ENCODE assay signal across 8 mouse cellular contexts in the genomic region with DNA sequence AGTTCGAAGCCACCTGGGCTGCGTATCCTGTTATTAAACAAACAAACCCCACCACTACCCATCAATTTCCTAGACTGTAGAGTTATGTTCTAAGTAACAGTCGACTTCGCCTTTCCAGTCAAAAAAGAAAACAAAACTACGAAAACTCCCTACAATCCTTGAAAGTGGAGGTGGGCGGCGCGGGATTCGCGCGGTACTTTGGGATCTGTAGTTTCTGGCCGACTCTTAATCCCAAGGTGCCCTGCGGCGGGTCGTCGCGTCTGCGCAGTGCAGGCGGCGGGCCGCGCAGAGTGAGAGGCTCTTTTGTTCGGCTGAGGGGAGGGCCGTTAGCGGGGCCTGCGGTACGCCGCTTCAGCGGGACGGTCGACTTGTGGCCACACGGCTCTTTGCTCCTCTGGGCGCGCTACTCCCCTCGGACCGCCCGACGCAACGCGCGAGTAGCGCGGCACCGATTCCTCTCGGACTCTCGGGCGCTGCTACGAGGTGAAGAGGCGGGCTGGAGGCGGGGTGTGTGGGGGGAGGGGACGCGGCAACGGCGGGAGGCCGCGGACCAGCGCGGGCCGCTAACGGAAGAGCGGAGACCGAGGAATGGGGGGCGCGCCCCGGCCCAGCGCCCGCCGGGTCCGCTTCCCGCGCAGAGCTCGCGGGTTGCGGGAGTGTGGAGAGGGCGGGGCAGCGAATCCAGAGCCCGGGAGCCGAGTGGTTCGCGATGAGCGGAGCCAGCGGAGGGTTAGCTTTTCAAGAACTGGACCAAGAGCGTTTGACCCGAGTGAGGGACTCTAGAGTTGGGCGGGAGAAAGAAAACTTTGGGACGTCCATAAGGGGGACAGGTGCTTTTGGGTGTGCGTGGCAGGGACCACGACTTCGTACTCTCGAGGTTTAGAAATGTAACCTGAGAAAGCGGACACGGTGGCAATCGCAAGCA. TPM values are rescaled to one million over a fixed set of nuclear protein-coding genes. Genes with fewer than 3 reads are reported as not detected.
DNase-seq lines count a peak whose midpoint lies in the region; ATAC-seq lines count a peak whose summit lies in the region.

Gene Cbx1 (plus strand): TSS at position 257 of the 925 bp plus-strand sequence.

- peak within 1 kb of the TSS; percentile 89 for H3K4me2 ChIP-seq in forebrain, embryonic 11.5 days (ENCODE audit: low read depth, low read length, severe bottlenecking)
- H3K4me2 ChIP-seq in heart, embryonic 16.5 days (ENCODE audit: low read depth, low read length): peak within 1 kb of the TSS; percentile 79
- peak within 1 kb of the TSS; percentile 82 for H3K4me2 ChIP-seq in liver, embryonic 15.5 days
- H3K4me2 ChIP-seq in neural tube, embryonic 12.5 days (replicated peaks): peak within 1 kb of the TSS; percentile 78

- H3K27ac ChIP-seq in forebrain, embryonic 11.5 days (ENCODE audit: low read depth, low read length): peak within 1 kb of the TSS; percentile 94
- peak within 1 kb of the TSS; percentile 98 for H3K27ac ChIP-seq in heart, embryonic 16.5 days (ENCODE audit: low read length)
- H3K27ac ChIP-seq in liver, embryonic 15.5 days (replicated peaks): peak within 1 kb of the TSS; percentile 95
- H3K27ac ChIP-seq in neural tube, embryonic 12.5 days: peak within 1 kb of the TSS; percentile 96

- H3K36me3 ChIP-seq in forebrain, embryonic 11.5 days (ENCODE audit: control insufficient read depth, insufficient read depth, low read length): no peaks in the 10 kb centered on the region
- H3K36me3 ChIP-seq in heart, embryonic 16.5 days (ENCODE audit: control insufficient read depth, insufficient read depth): no peaks in the 10 kb centered on the region
- H3K36me3 ChIP-seq in liver, embryonic 15.5 days (replicated peaks): peaks cover 18% of the 10 kb centered on the region; the same call in 1 of the 2 replicates
- no peaks in the 10 kb centered on the region for H3K36me3 ChIP-seq in neural tube, embryonic 12.5 days

- peak within 1 kb of the TSS; percentile 97 for H3K9ac ChIP-seq in forebrain, embryonic 11.5 days (ENCODE audit: low read length)
- peak within 1 kb of the TSS; percentile 95 for H3K9ac ChIP-seq in heart, embryonic 16.5 days (ENCODE audit: low read length)
- H3K9ac ChIP-seq in liver, embryonic 15.5 days: peak within 1 kb of the TSS; percentile 93
- peak within 1 kb of the TSS; percentile 94 for H3K9ac ChIP-seq in neural tube, embryonic 12.5 days

- 1% methylated on average over 93 of the region's 93 CpGs for WGBS in forebrain, embryonic 11.5 days
- 1% methylated on average over 92 of the region's 93 CpGs for WGBS in heart, embryonic 16.5 days
- WGBS in liver, embryonic 15.5 days (ENCODE audit: insufficient replicate concordance): under 1% methylated on average over 92 of the region's 93 CpGs
- 1% methylated on average over 93 of the region's 93 CpGs for WGBS in neural tube, embryonic 12.5 days

- no peaks in the 10 kb centered on the region for H3K9me3 ChIP-seq in forebrain, embryonic 11.5 days (ENCODE audit: control insufficient read depth, low read length)
- H3K9me3 ChIP-seq in heart, embryonic 16.5 days (replicated peaks; ENCODE audit: control insufficient read depth, low read length): no peaks in the 10 kb centered on the region
- no peaks in the 10 kb centered on the region for H3K9me3 ChIP-seq in liver, embryonic 15.5 days (replicated peaks)
- no peaks in the 10 kb centered on the region for H3K9me3 ChIP-seq in neural tube, embryonic 12.5 days

- peak; percentile 97 for ATAC-seq in forebrain, embryonic 11.5 days (replicated peaks; ENCODE audit: low FRiP score)
- ATAC-seq in heart, embryonic 16.5 days (replicated peaks; ENCODE audit: extremely low read depth, insufficient read depth, low FRiP score): peak; percentile 97
- ATAC-seq in liver, embryonic 15.5 days (ENCODE audit: insufficient read depth): peak; percentile 98
- ATAC-seq in neural tube, embryonic 12.5 days (ENCODE audit: low FRiP score, low read depth): peak; percentile 96

- H3K27me3 ChIP-seq in forebrain, embryonic 11.5 days (ENCODE audit: control insufficient read depth, insufficient read depth, low read length): no peaks in the 10 kb centered on the region
- H3K27me3 ChIP-seq in heart, embryonic 16.5 days (ENCODE audit: control insufficient read depth, insufficient read depth, low read length): no peaks in the 10 kb centered on the region
- H3K27me3 ChIP-seq in liver, embryonic 15.5 days: no peaks in the 10 kb centered on the region
- no peaks in the 10 kb centered on the region for H3K27me3 ChIP-seq in neural tube, embryonic 12.5 days (replicated peaks)

- peak within 1 kb of the TSS; percentile 93 for H3K4me3 ChIP-seq in forebrain, embryonic 11.5 days (ENCODE audit: low read depth, low read length)
- peak within 1 kb of the TSS; percentile 99 for H3K4me3 ChIP-seq in heart, embryonic 16.5 days (ENCODE audit: low read length)
- peak within 1 kb of the TSS; percentile 93 for H3K4me3 ChIP-seq in liver, embryonic 15.5 days (replicated peaks)
- H3K4me3 ChIP-seq in neural tube, embryonic 12.5 days: peak within 1 kb of the TSS; percentile 95

- peak; percentile 75 to 83 for DNase-seq in CD8-positive naive resting alpha-beta T cell, adult 2 months (ENCODE audit: low read depth in 2 of 2, low spot score in 2 of 2)
- DNase-seq in c-Kit-positive CD71-negative TER-119-negative erythroid progenitor cells, embryonic 14.5 days (ENCODE audit: low read depth): peak; percentile 80
- peak; percentile 96 for DNase-seq in forebrain, embryonic 11.5 days (ENCODE audit: low spot score)
- peak; percentile 95 for DNase-seq in kidney, postnatal 36 days
- DNase-seq in telencephalon, adult 2 months (ENCODE audit: low read depth, low spot score): peak; percentile 83

- H3K4me1 ChIP-seq in forebrain, embryonic 11.5 days (replicated peaks; ENCODE audit: control insufficient read depth, insufficient read depth, low read length): peaks cover 9% of the 10 kb centered on the region
- H3K4me1 ChIP-seq in heart, embryonic 16.5 days (ENCODE audit: control insufficient read depth, insufficient read depth, low read length): peaks cover 16% of the 10 kb centered on the region
- H3K4me1 ChIP-seq in liver, embryonic 15.5 days (replicated peaks): peaks cover 31% of the 10 kb centered on the region
- H3K4me1 ChIP-seq in neural tube, embryonic 12.5 days: peaks cover 26% of the 10 kb centered on the region

RNA-seq across cellular contexts. Expression of gene Cbx1, which starts in this region (rescaled TPM):
- 140 and 150 TPM in 2 replicates for polyA plus RNA-seq in forebrain, embryonic 11.5 days (2014; fragmentation: Nextera tagmentation; extraction: Ambion mirVana)
- polyA plus RNA-seq in heart, embryonic 16.5 days (2015; fragmentation: Nextera tagmentation; extraction: Ambion mirVana): 45.3 and 49.9 TPM in 2 replicates
- polyA plus RNA-seq in liver, embryonic 15.5 days (2015; fragmentation: Nextera tagmentation; extraction: Ambion mirVana): 26.1 and 29.8 TPM in 2 replicates
- 125 and 143 TPM in 2 replicates for polyA plus RNA-seq in neural tube, embryonic 12.5 days (2016; fragmentation: Nextera tagmentation; extraction: Ambion mirVana)

Comparison
In these comparisons a context has a peak if more than half of its experiments do, and no peak if none do; other contexts are left out.
1. Peak in every context shown above with its lines: DNase-seq, ATAC-seq, H3K4me3 ChIP-seq and H3K27ac ChIP-seq.